Mouse (Mus musculus) MEL (cell line): ENCODE data around the gene Ube2d2b. TPM values are rescaled to one million over a fixed set of nuclear protein-coding genes. Genes with fewer than 3 reads are reported as not detected.

Source experiments
- DNase-seq: peaks from one replicate; pipeline ENCODE4 v3.0.0; 2011; ENCODE audit warnings: low read depth, low spot score
- H3K27ac ChIP-seq: 2 replicates; pipeline ENCODE4 v1.5.1; 2012; ENCODE audit warnings: low read depth, mild to moderate bottlenecking, control low read depth, low read length, moderate library complexity; ENCODE audit not compliant: control insufficient read depth
- H3K27me3 ChIP-seq, 2 experiments: fragments of 150-350 bp in 1 of 2; sonication (generic) in 1 of 2; 2 replicates each; pipeline ENCODE4 v1.6.1; 2012; ENCODE audit warnings: low read length in 2 of 2, mild to moderate bottlenecking in 2 of 2, improper control_type of control experiment in 1 of 2, moderate library complexity in 1 of 2; ENCODE audit not compliant: insufficient read depth in 2 of 2, control insufficient read depth in 1 of 2
- H3K36me3 ChIP-seq, 2 experiments: 2 replicates each; pipeline ENCODE4 v1.6.1; 2012 to 2014; ENCODE audit warnings: low read length in 2 of 2, improper control_type of control experiment in 1 of 2, inconsistent platforms in 1 of 2, mild to moderate bottlenecking in 1 of 2; ENCODE audit not compliant: insufficient read depth in 2 of 2, control insufficient read depth in 1 of 2
- H3K4me1 ChIP-seq, 2 experiments: fragments of 150-350 bp in 1 of 2; sonication (generic) in 1 of 2; 2 replicates each; pipeline ENCODE4 v1.6.1; 2012; ENCODE audit warnings: low read length in 2 of 2, improper control_type of control experiment in 1 of 2, mild to moderate bottlenecking in 1 of 2; ENCODE audit not compliant: insufficient read depth in 2 of 2, control insufficient read depth in 1 of 2
- H3K4me3 ChIP-seq, 2 experiments: fragments of 150-350 bp in 1 of 2; sonication (generic) in 1 of 2; 2 replicates each; pipeline ENCODE4 v1.5.1; 2012; ENCODE audit warnings: low read depth in 2 of 2, low read length in 2 of 2, mild to moderate bottlenecking in 2 of 2, moderate library complexity in 2 of 2, control low read depth in 1 of 2, improper control_type of control experiment in 1 of 2; ENCODE audit not compliant: control insufficient read depth in 1 of 2, insufficient read depth in 1 of 2
- H3K79me2 ChIP-seq: 2 replicates; pipeline ENCODE4 v1.6.1; 2012; ENCODE audit warnings: mild to moderate bottlenecking, low read length, moderate library complexity; ENCODE audit not compliant: control insufficient read depth, poor library complexity, insufficient read depth
- H3K9ac ChIP-seq: 2 replicates; pipeline ENCODE4 v1.6.1; 2012; ENCODE audit warnings: low read depth, mild to moderate bottlenecking, control low read depth, low read length, moderate library complexity; ENCODE audit not compliant: control insufficient read depth, poor library complexity, severe bottlenecking
- H3K9me3 ChIP-seq: fragments of 150-350 bp; sonication (generic); replicated peaks from 2 replicates; pipeline ENCODE4 v1.6.1; 2012; ENCODE audit warnings: mild to moderate bottlenecking, low read length, improper control_type of control experiment, moderate library complexity; ENCODE audit not compliant: insufficient read depth
- CHD1 ChIP-seq: IDR thresholded peaks from 2 replicates; pipeline ENCODE4 v1.6.1; 2012; ENCODE audit warnings: low read depth, mild to moderate bottlenecking, inconsistent platforms, low read length, improper control_type of control experiment
- CHD2 ChIP-seq: IDR thresholded peaks from 2 replicates; pipeline ENCODE4 v1.6.1; 2011; ENCODE audit warnings: low read length, improper control_type of control experiment
- EP300 ChIP-seq, 2 experiments: IDR thresholded peaks; 2 replicates each; pipeline ENCODE4 v1.6.1; 2011; ENCODE audit warnings: improper control_type of control experiment in 2 of 2, low read length in 2 of 2, low read depth in 1 of 2, mild to moderate bottlenecking in 1 of 2
- HCFC1 ChIP-seq: IDR thresholded peaks from 2 replicates; pipeline ENCODE4 v1.6.1; 2012; ENCODE audit warnings: low read depth, mild to moderate bottlenecking, inconsistent platforms, low read length, improper control_type of control experiment, moderate library complexity
- MAFK ChIP-seq: IDR thresholded peaks from 2 replicates; pipeline ENCODE4 v1.6.1; 2011; ENCODE audit warnings: low read depth, mild to moderate bottlenecking, low read length, improper control_type of control experiment, borderline replicate concordance
- MAX ChIP-seq: IDR thresholded peaks from 2 replicates; pipeline ENCODE4 v1.6.1; 2011; ENCODE audit warnings: low read length, improper control_type of control experiment
- MAZ ChIP-seq: IDR thresholded peaks from 2 replicates; pipeline ENCODE4 v1.6.1; 2012; ENCODE audit warnings: low read depth, mild to moderate bottlenecking, inconsistent platforms, low read length, improper control_type of control experiment
- MEF2A ChIP-seq: IDR thresholded peaks from 2 replicates; pipeline ENCODE4 v1.6.1; 2014; ENCODE audit warnings: low read depth, mild to moderate bottlenecking, inconsistent platforms, low read length, improper control_type of control experiment; ENCODE audit not compliant: poor library complexity, insufficient replicate concordance, severe bottlenecking; ENCODE audit errors: extremely low read depth
- MYB ChIP-seq: IDR thresholded peaks from 2 replicates; pipeline ENCODE4 v1.6.1; 2011; ENCODE audit warnings: mild to moderate bottlenecking, low read depth, low read length, improper control_type of control experiment
- NELFE ChIP-seq: IDR thresholded peaks from 2 replicates; pipeline ENCODE4 v1.6.1; 2011; ENCODE audit warnings: low read depth, low read length, improper control_type of control experiment
- POLR2A ChIP-seq, 2 experiments: IDR thresholded peaks; 2 replicates each; pipeline ENCODE4 v1.6.1; 2011 to 2012; ENCODE audit warnings: low read length in 2 of 2, mild to moderate bottlenecking in 2 of 2, control low read depth in 1 of 2, improper control_type of control experiment in 1 of 2, low read depth in 1 of 2, moderate library complexity in 1 of 2; ENCODE audit not compliant: control insufficient read depth in 1 of 2, insufficient read depth in 1 of 2, poor library complexity in 1 of 2
- POLR2AphosphoS2 ChIP-seq: IDR thresholded peaks from 2 replicates; pipeline ENCODE4 v1.6.1; 2011; ENCODE audit warnings: low read length, improper control_type of control experiment
- POLR2AphosphoS5 ChIP-seq: IDR thresholded peaks from 2 replicates; pipeline ENCODE4 v1.6.1; 2012; ENCODE audit warnings: low read depth, borderline replicate concordance, mild to moderate bottlenecking, inconsistent platforms, low read length, moderate library complexity, mixed read lengths
- RCOR1 ChIP-seq: IDR thresholded peaks from 2 replicates; pipeline ENCODE4 v1.6.1; 2012; ENCODE audit warnings: low read depth, mild to moderate bottlenecking, inconsistent platforms, low read length, improper control_type of control experiment
- SIN3A ChIP-seq: IDR thresholded peaks from 2 replicates; pipeline ENCODE4 v1.6.1; 2012; ENCODE audit warnings: low read length, improper control_type of control experiment, inconsistent platforms
- TCF12 ChIP-seq: IDR thresholded peaks from 2 replicates; pipeline ENCODE4 v1.6.1; 2014; ENCODE audit warnings: low read depth, mild to moderate bottlenecking, inconsistent platforms, low read length, improper control_type of control experiment, moderate library complexity
- UBTF ChIP-seq: IDR thresholded peaks from 2 replicates; pipeline ENCODE4 v1.6.1; 2012; ENCODE audit warnings: low read depth, mild to moderate bottlenecking, inconsistent platforms, low read length, improper control_type of control experiment, moderate library complexity, borderline replicate concordance; ENCODE audit not compliant: insufficient read depth
- USF1 ChIP-seq: IDR thresholded peaks from 2 replicates; pipeline ENCODE4 v1.6.1; 2014; ENCODE audit warnings: low read depth, mild to moderate bottlenecking, inconsistent platforms, low read length, improper control_type of control experiment, moderate library complexity
- USF2 ChIP-seq, 2 experiments: IDR thresholded peaks; 2 replicates each; pipeline ENCODE4 v1.6.1; 2011 to 2012; ENCODE audit warnings: improper control_type of control experiment in 2 of 2, low read length in 2 of 2, borderline replicate concordance in 1 of 2, inconsistent platforms in 1 of 2, low read depth in 1 of 2, mild to moderate bottlenecking in 1 of 2; ENCODE audit not compliant: insufficient read depth in 1 of 2
- polyA plus RNA-seq, 2 experiments: library from polyadenylated mRNA; stranded (reverse) in 1 of 2; unstranded in 1 of 2; fragments of >175 nt in 1 of 2; fragments of >200 nt in 1 of 2; gene quantifications; 2 replicates each; pipeline versions ENCODE4 v1.2.1 to v1.2.4; 2012; ENCODE audit warnings: low replicate concordance in 2 of 2, low read depth in 1 of 2; ENCODE audit not compliant: insufficient read length in 2 of 2, insufficient read depth in 1 of 2, missing spikeins in 1 of 2
- total RNA-seq: library from RNA; depleted of rRNA; stranded (reverse); fragments of 300-350 nt; gene quantifications from 2 replicates; pipeline ENCODE4 v1.2.3, GENCODE M21; 2012

Gene Ube2d2b
- total and polyA plus RNA-seq, 3 experiments, result 0.08 TPM; not detected in 2

DNA sequence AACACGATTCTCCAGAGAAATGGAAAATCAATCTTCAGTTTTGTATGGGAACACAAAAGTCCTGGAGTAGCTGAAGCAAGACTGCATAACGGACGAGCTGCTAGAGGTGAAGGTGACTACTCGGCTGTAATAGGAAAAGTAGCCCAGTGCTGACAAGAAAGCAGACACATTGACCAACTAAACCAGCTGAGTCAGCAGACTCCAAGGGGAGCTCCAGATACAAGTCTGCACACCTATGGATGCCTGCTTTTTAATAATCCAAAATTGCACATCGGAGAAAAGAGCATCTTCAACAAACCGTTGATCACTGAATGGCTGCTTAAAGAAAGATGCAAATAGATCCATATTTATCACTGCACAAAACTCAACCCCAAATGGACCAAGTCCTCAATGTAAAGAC, 31.6 kb upstream of the Ube2d2b start:
- Histone ChIP-seq H3K27me3 (no peaks in the 10 kb centered on the region), H3K79me2 (no peaks in the 10 kb centered on the region), H3K9ac (no peak overlapping the region), H3K9me3 (no peaks in the 10 kb centered on the region), H3K27ac (no peak overlapping the region)
- TF ChIP-seq HCFC1 (no peak), EP300 (IDR thresholded peaks at IDR 0.05; ENCODE audit: low read depth in 1 of 2, low read length in 2 of 2) (no peak), POLR2A (IDR thresholded peaks at IDR 0.05; ENCODE audit: control insufficient read depth in 1 of 2, insufficient read depth in 1 of 2, low read depth in 1 of 2, low read length in 2 of 2, poor library complexity in 1 of 2) (no peak), RCOR1 (no peak), MAFK (0 out of 2 replicates have a peak, but pooled peaks have one; percentile 31), USF1 (no peak), MAZ (no peak), MYB (no peak), SIN3A (no peak)
- TF ChIP-seq, all 39 proteins: peak for 1
- Histone ChIP-seq H3K4me1 (no peaks in the 10 kb centered on the region), H3K36me3 (no peaks in the 10 kb centered on the region; a peak in 1 of 4 replicates), H3K4me3 (no peak overlapping the region)
- no peak for DNase-seq

DNA sequence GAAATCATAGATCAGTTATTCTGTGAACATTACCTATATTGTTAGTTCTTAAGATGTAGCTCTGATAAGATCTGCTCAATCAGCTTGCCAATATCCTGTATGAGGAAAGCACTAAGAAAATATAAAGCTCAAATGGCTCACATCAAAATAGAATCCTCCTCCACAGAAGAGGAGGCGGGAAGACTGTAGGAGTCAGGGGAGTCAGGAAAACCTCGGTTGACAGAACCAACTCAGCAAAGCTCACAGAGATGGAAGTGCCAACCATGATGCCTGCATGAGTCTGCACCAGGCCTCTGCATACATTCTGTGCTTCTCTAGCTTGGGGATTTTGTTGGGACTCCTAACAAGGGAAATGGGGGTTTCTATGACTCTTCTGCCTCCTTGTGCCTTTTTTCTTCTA, 28.7 kb upstream of the Ube2d2b start:
- Histone ChIP-seq H3K27me3 (no peaks in the 10 kb centered on the region), H3K9ac (no peak overlapping the region), H3K9me3 (no peaks in the 10 kb centered on the region), H3K4me3 (no peak overlapping the region), H3K79me2 (no peaks in the 10 kb centered on the region), H3K27ac (no peak overlapping the region), H3K4me1 (no peaks in the 10 kb centered on the region), H3K36me3 (no peaks in the 10 kb centered on the region; a peak in 1 of 4 replicates)
- no peak for DNase-seq
- no peak for TF ChIP-seq POLR2AphosphoS2
- TF ChIP-seq CHD2, result no peak
- no peak for TF ChIP-seq MEF2A
- no peak for TF ChIP-seq POLR2AphosphoS5
- no peak for TF ChIP-seq HCFC1
- no peak for TF ChIP-seq MAFK
- no peak for TF ChIP-seq MAZ
- no peak for TF ChIP-seq USF2 (IDR thresholded peaks at IDR 0.05; ENCODE audit: borderline replicate concordance in 1 of 2, insufficient read depth in 1 of 2, low read depth in 1 of 2, low read length in 2 of 2)
- no peak for TF ChIP-seq NELFE
- no peak for TF ChIP-seq CHD1
- TF ChIP-seq UBTF, result no peak
- no peak for TF ChIP-seq MYB
- no peak for TF ChIP-seq MAX
- TF ChIP-seq TCF12, result no peak
